Mouse (Mus musculus) small intestine, adult 2 months (tissue): ENCODE measurements around the gene Asxl1.

Experiments
- CTCF ChIP-seq: fragments of 200-500 bp; IDR thresholded peaks from 2 replicates; pipeline ENCODE4 v1.5.1; 2012; ENCODE audit warnings: low read depth, mild to moderate bottlenecking, control low read depth, inconsistent platforms, low read length, moderate library complexity, mixed read lengths; ENCODE audit not compliant: insufficient replicate concordance, insufficient read length; ENCODE audit errors: extremely low read depth
- POLR2A ChIP-seq: fragments of 200-500 bp; IDR thresholded peaks from 2 replicates; pipeline ENCODE4 v1.6.1; 2012; ENCODE audit warnings: low read depth, mild to moderate bottlenecking, control low read depth, inconsistent platforms, low read length, moderate library complexity

GRCm38 (mm10) chr2:153406882-153407281, 61.3 kb downstream of the Asxl1 start:
- TF ChIP-seq CTCF (no peak), POLR2A (no peak)
